Mouse (Mus musculus): ENCODE data around the gene Abhd5. TPM values are rescaled to one million over a fixed set of nuclear protein-coding genes. Genes with fewer than 3 reads are reported as not detected.
A peak's percentile ranks its signal among the peaks of the same experiment; 100 is the strongest.

The Abhd5 gene
- polyA plus RNA-seq, 1 experiment from 2014 or later, result 29.9 TPM

DNA sequence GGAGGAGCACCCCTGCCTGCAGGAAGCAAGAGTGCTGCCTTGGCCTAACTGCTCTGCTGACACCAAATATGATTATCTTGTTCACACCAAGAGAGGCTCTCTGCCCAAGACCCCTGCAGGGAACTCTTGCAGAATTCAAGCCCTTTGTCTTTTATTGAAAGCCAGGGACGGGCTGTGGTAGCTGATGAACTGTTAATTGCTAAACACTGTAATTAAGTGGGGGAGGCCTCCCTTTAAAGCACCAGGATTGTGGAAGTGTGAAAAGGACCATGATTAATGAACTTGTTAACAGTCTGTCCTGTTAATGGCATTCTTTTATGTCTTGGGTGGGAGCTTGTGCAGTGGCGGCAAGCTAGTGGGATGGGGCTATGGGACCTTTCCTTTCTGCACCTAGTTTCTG lies 65.2 kb downstream of the Abhd5 start:
- Histone ChIP-seq H3K27me3 (ENCODE audit: control insufficient read depth, insufficient read depth, low read depth, low read length) (no peaks in the 10 kb centered on the region), H3K36me3 (ENCODE audit: control insufficient read depth, insufficient read depth, low read length) (no peaks in the 10 kb centered on the region), H3K4me1 (replicated peaks; ENCODE audit: control insufficient read depth, insufficient read depth, low read length) (no peaks in the 10 kb centered on the region), H3K9ac (ENCODE audit: low read length) (no peak overlapping the region), H3K4me2 (ENCODE audit: low read depth, low read length) (no peak overlapping the region), H3K4me3 (ENCODE audit: low read length) (no peak overlapping the region), H3K27ac (ENCODE audit: low read length) (no peak overlapping the region), H3K9me3 (ENCODE audit: control insufficient read depth, low read length) (no peaks in the 10 kb centered on the region)
- no peak for ATAC-seq (ENCODE audit: low read depth)
- 53% methylated on average over 2 of the region's 2 CpGs for WGBS

GRCm38 (mm10) chr9:122420195-122420756 lies 68.9 kb downstream of the Abhd5 start:
- Histone ChIP-seq H3K27ac (ENCODE audit: low read length) (no peak overlapping the region), H3K9ac (ENCODE audit: low read length) (no peak overlapping the region), H3K36me3 (ENCODE audit: control insufficient read depth, insufficient read depth, low read length) (no peaks in the 10 kb centered on the region), H3K4me1 (replicated peaks; ENCODE audit: control insufficient read depth, insufficient read depth, low read length) (no peaks in the 10 kb centered on the region), H3K27me3 (ENCODE audit: control insufficient read depth, insufficient read depth, low read depth, low read length) (no peaks in the 10 kb centered on the region), H3K9me3 (ENCODE audit: control insufficient read depth, low read length) (no peaks in the 10 kb centered on the region), H3K4me2 (ENCODE audit: low read depth, low read length) (no peak overlapping the region), H3K4me3 (ENCODE audit: low read length) (no peak overlapping the region)
- WGBS, result 68% methylated on average over 5 of the region's 5 CpGs
- ATAC-seq (ENCODE audit: low read depth), result no peak

DNA sequence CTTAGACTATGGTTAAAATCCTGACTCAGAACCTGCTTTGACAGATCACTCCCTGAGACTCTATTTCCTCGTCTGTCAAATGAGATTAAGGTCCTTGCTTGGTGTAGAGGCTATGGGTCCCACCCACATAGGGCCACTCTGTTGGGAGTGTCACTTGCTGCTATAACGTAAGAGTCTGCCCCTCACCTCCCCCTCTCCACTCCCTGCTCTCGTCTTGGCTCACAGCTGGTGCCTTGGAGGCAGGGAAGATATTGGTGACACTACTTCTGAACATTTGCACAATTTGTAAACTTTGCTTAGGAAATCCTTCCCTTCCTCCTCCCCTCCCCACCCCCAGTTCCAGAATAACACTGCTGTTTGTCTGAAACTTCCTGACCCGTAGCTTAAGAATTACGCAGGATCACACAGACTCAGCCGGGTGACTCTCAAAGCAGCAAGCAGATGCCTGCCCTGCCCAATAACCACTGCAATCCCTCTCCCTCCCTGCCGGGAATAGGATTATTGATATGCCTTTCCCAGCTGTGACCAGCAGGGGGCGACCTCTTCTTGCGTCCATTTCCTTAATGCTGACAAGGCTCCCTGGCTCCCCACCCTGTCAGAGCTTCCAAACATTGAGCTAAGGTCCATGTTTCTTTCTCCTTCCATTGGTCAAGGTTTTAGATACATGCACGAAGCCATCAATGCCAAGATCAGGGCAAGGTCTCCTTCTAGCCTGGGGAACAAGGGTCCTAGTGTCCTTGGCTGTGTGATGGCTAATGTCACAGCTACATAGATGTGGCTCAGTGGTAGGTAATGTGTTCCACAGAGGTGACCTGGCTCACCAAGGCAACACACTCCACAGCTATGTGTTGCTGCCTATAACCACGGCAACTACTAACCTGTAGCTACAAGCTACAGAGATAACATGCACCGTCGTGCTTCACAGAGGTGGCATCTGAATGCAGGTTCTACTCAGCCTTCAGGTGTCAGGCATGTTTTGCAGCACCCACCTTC lies 69.7 kb downstream of the Abhd5 start:
- ATAC-seq (ENCODE audit: low read depth), result peak; percentile 71
- 22% methylated on average over 13 of the region's 13 CpGs for WGBS
- H3K27me3 ChIP-seq (ENCODE audit: control insufficient read depth, insufficient read depth, low read depth, low read length), result no peaks in the 10 kb centered on the region

GRCm38 (mm10) chr9:122421911-122422310 lies 70.5 kb downstream of the Abhd5 start:
- WGBS, result 71% methylated on average over 8 of the region's 8 CpGs
- Histone ChIP-seq H3K4me3 (ENCODE audit: low read length) (no peak overlapping the region), H3K4me1 (replicated peaks; ENCODE audit: control insufficient read depth, insufficient read depth, low read length) (no peaks in the 10 kb centered on the region), H3K9ac (ENCODE audit: low read length) (no peak overlapping the region), H3K9me3 (ENCODE audit: control insufficient read depth, low read length) (no peaks in the 10 kb centered on the region), H3K27ac (ENCODE audit: low read length) (no peak overlapping the region), H3K36me3 (ENCODE audit: control insufficient read depth, insufficient read depth, low read length) (no peaks in the 10 kb centered on the region), H3K27me3 (ENCODE audit: control insufficient read depth, insufficient read depth, low read depth, low read length) (no peaks in the 10 kb centered on the region), H3K4me2 (ENCODE audit: low read depth, low read length) (no peak overlapping the region)
- ATAC-seq (ENCODE audit: low read depth), result no peak

More for the DNA sequence above, 69.7 kb downstream of the Abhd5 start:
- no peaks in the 10 kb centered on the region for H3K9me3 ChIP-seq (ENCODE audit: control insufficient read depth, low read length)
- no peak overlapping the region for H3K27ac ChIP-seq (ENCODE audit: low read length)
- no peaks in the 10 kb centered on the region for H3K36me3 ChIP-seq (ENCODE audit: control insufficient read depth, insufficient read depth, low read length)
- H3K4me2 ChIP-seq (ENCODE audit: low read depth, low read length), result no peak overlapping the region
- H3K4me1 ChIP-seq (replicated peaks; ENCODE audit: control insufficient read depth, insufficient read depth, low read length), result no peaks in the 10 kb centered on the region
- no peak overlapping the region for H3K4me3 ChIP-seq (ENCODE audit: low read length)
- H3K9ac ChIP-seq (ENCODE audit: low read length), result no peak overlapping the region

DNA sequence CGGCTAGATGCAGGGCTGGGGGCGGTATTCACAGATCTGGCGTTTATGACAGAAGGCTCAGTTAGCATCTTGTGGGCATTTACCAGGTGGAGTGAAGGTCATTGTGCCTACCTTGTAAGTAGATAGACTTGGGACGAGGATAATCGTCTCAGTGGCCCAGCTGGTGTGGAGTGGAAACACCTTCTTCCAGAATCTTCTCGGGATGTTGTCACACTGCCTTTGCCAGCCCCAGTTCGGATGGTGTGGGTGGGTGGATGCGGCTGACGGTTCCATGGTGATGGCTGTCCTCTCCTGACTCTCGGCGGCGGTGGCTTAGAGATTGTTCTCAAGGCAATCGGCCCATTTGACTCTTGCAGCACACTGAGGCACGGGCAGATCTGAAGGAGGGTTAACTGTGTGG lies 71.3 kb downstream of the Abhd5 start:
- no peak overlapping the region for H3K4me3 ChIP-seq (ENCODE audit: low read length)
- H3K9ac ChIP-seq (ENCODE audit: low read length), result no peak overlapping the region
- H3K27ac ChIP-seq (ENCODE audit: low read length), result no peak overlapping the region
- no peaks in the 10 kb centered on the region for H3K36me3 ChIP-seq (ENCODE audit: control insufficient read depth, insufficient read depth, low read length)
- H3K4me1 ChIP-seq (replicated peaks; ENCODE audit: control insufficient read depth, insufficient read depth, low read length), result no peaks in the 10 kb centered on the region
- 80% methylated on average over 14 of the region's 14 CpGs for WGBS
- H3K4me2 ChIP-seq (ENCODE audit: low read depth, low read length), result no peak overlapping the region
- no peaks in the 10 kb centered on the region for H3K27me3 ChIP-seq (ENCODE audit: control insufficient read depth, insufficient read depth, low read depth, low read length)
- ATAC-seq (ENCODE audit: low read depth), result no peak
- no peaks in the 10 kb centered on the region for H3K9me3 ChIP-seq (ENCODE audit: control insufficient read depth, low read length)

DNA sequence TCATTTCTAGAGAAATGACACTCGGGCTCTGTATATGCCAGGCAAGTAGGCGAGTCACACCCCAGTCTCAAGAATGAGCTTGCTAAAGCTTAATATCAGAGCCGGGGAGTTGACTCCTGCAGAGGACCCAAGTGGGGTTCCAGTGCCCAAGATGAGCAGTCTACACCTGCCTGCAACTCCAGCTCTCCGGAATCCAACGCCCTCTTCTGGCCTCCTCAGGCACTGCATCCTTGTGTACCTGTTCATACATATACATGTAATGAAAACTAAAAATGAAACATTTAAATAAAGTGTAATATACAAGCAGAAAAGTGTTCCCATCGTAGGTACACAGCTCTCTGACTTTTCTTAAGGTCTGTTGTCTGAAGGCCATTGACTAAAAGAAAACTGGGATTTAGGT lies 71.7 kb downstream of the Abhd5 start:
- Histone ChIP-seq H3K9ac (ENCODE audit: low read length) (no peak overlapping the region), H3K4me2 (ENCODE audit: low read depth, low read length) (no peak overlapping the region), H3K36me3 (ENCODE audit: control insufficient read depth, insufficient read depth, low read length) (no peaks in the 10 kb centered on the region), H3K27me3 (ENCODE audit: control insufficient read depth, insufficient read depth, low read depth, low read length) (no peaks in the 10 kb centered on the region), H3K4me1 (replicated peaks; ENCODE audit: control insufficient read depth, insufficient read depth, low read length) (no peaks in the 10 kb centered on the region), H3K4me3 (ENCODE audit: low read length) (no peak overlapping the region), H3K27ac (ENCODE audit: low read length) (no peak overlapping the region), H3K9me3 (ENCODE audit: control insufficient read depth, low read length) (no peaks in the 10 kb centered on the region)
- 61% methylated on average over 6 of the region's 6 CpGs for WGBS
- no peak for ATAC-seq (ENCODE audit: low read depth)

GRCm38 (mm10) chr9:122424941-122425608 lies 73.7 kb downstream of the Abhd5 start:
- Histone ChIP-seq H3K27me3 (ENCODE audit: control insufficient read depth, insufficient read depth, low read depth, low read length) (no peaks in the 10 kb centered on the region), H3K27ac (ENCODE audit: low read length) (no peak overlapping the region), H3K4me2 (ENCODE audit: low read depth, low read length) (peak overlapping the region; percentile 20; the same call in 1 of the 2 replicates), H3K36me3 (ENCODE audit: control insufficient read depth, insufficient read depth, low read length) (no peaks in the 10 kb centered on the region), H3K9me3 (ENCODE audit: control insufficient read depth, low read length) (no peaks in the 10 kb centered on the region), H3K4me3 (ENCODE audit: low read length) (no peak overlapping the region), H3K4me1 (replicated peaks; ENCODE audit: control insufficient read depth, insufficient read depth, low read length) (no peaks in the 10 kb centered on the region), H3K9ac (ENCODE audit: low read length) (no peak overlapping the region)
- WGBS, result 37% methylated on average over 14 of the region's 14 CpGs
- 0 out of 2 replicates have a peak, but pooled peaks have one; percentile 31 for ATAC-seq (ENCODE audit: low read depth)

DNA sequence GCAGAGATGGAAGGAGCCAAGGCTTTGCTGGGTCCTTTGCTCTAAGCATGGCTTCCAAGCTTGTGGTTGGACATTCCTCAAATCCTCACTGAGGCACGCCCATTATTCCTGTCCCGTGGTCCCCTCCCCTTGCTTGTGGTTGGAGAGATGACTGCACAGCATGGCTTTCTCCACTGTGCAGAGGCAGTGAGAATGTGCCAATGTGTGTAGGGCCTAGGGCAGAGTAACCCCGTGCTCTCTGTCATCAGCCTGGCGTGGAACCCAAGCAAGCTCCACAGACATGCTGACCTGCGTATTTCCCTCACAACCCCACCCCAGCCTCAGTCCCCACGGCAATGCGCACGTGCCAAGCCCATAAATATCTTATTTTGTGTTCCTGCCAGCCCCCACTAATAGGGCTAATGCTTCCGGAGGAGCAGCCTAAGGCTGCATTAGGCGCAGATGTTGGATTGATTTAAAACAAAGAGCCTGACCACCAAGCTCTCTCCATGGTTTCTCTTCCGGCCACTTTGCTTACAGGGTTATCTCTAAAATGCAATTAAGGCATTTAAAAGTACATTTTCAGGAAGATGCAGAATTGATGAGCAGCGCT lies 77.7 kb downstream of the Abhd5 start:
- WGBS, result 72% methylated on average over 12 of the region's 12 CpGs
- no peaks in the 10 kb centered on the region for H3K4me1 ChIP-seq (replicated peaks; ENCODE audit: control insufficient read depth, insufficient read depth, low read length)

DNA sequence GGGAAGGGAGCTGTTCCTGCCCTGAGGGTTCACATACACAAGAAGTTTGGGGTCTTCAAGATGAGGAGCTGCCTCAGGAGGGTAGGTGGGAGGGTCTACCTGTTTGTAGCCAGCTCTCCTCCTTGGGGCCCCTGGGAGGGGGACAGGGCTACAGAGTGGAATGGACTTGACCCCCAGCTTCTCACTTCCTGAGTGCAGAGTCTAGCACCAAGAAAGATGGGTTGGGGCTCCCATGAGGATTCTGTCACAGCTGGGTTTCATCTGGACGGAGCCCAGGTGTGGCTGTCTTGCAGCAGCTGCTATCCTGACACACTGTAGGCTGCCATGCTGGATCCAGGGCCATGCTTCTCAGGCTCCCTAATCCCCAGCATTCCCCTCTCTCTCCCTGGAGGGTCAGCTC lies 78.3 kb downstream of the Abhd5 start:
- H3K36me3 ChIP-seq (ENCODE audit: control insufficient read depth, insufficient read depth, low read length), result no peaks in the 10 kb centered on the region
- no peak for ATAC-seq (ENCODE audit: low read depth)
- 67% methylated on average over 1 of the region's 1 CpGs for WGBS
- H3K9ac ChIP-seq (ENCODE audit: low read length), result no peak overlapping the region
- H3K4me2 ChIP-seq (ENCODE audit: low read depth, low read length), result no peak overlapping the region
- no peaks in the 10 kb centered on the region for H3K27me3 ChIP-seq (ENCODE audit: control insufficient read depth, insufficient read depth, low read depth, low read length)
- H3K9me3 ChIP-seq (ENCODE audit: control insufficient read depth, low read length), result no peaks in the 10 kb centered on the region
- no peaks in the 10 kb centered on the region for H3K4me1 ChIP-seq (replicated peaks; ENCODE audit: control insufficient read depth, insufficient read depth, low read length)
- no peak overlapping the region for H3K27ac ChIP-seq (ENCODE audit: low read length)
- no peak overlapping the region for H3K4me3 ChIP-seq (ENCODE audit: low read length)

More for the DNA sequence above, 77.7 kb downstream of the Abhd5 start:
- Histone ChIP-seq H3K4me3 (ENCODE audit: low read length) (no peak overlapping the region), H3K9me3 (ENCODE audit: control insufficient read depth, low read length) (no peaks in the 10 kb centered on the region), H3K27me3 (ENCODE audit: control insufficient read depth, insufficient read depth, low read depth, low read length) (no peaks in the 10 kb centered on the region), H3K36me3 (ENCODE audit: control insufficient read depth, insufficient read depth, low read length) (no peaks in the 10 kb centered on the region), H3K27ac (ENCODE audit: low read length) (no peak overlapping the region), H3K9ac (ENCODE audit: low read length) (no peak overlapping the region), H3K4me2 (ENCODE audit: low read depth, low read length) (no peak overlapping the region)
- ATAC-seq (ENCODE audit: low read depth), result no peak

All from lung, embryonic 16.5 days (tissue).